Mouse (Mus musculus) cerebellum, postnatal 25 days (tissue): ENCODE measurements around the gene Ppp2r5d.

Experiments
- DNase-seq, 2 experiments: peaks; one replicate each; pipeline ENCODE4 v3.0.0; 2021; ENCODE audit warnings: mixed read lengths in 2 of 2

The Ppp2r5d gene

GRCm38 (mm10) chr17:46644152-46644805 lies 60.6 kb downstream of the Ppp2r5d start:
- DNase-seq, result no peak

GRCm38 (mm10) chr17:46642060-46642459 lies 62.9 kb downstream of the Ppp2r5d start:
- peak in 1 of 2 experiments; percentile 51 for DNase-seq

GRCm38 (mm10) chr17:46639929-46640328 lies 65.0 kb downstream of the Ppp2r5d start:
- no peak for DNase-seq

- peak; percentile 75 to 79 for DNase-seq
These were observed 67.9 kb downstream of the Ppp2r5d start for GRCm38 (mm10) chr17:46636831-46637523.
